Mouse (Mus musculus): ENCODE measurements at regions not wholly inside any gene's neighbourhood (a gene's known extent, or its start where the extent isn't known, plus 50 kb on each side); places are given as distances from the start of the nearest gene placed in this dataset.
"Not testable (repeated sequence)": the region's sequence is repeated elsewhere in the genome, so short reads cannot be mapped to it uniquely, and the experiment has no call there.

DNA sequence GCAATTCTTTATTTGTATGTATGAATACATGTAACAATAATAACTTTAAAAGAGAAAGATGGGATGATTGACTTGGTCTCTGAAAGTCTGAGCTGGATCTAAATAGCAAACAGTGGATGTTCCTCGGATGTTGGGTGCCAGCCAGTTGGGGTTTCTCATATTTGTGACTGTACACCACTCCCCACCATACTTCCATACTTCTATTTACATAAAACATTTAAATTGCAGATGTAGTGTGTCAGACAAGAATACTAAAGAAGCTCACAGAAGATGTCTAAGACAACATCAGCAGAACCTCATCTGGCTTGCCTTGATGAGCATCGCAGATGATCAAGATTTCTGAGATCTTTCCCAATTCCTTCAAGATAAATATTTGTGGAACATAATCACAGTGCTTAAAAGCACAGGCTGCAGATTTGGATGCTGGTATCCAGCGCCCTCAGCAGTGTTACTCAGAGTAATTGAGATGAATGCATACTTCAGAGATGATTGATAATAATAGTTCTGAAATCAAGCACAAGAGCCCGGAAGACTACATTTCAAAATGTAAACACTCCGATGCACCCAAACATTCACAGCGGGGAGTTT lies 762.0 kb upstream of the Intu start:
- no peak for DNase-seq (ENCODE audit: low spot score in 2 of 2)

DNA sequence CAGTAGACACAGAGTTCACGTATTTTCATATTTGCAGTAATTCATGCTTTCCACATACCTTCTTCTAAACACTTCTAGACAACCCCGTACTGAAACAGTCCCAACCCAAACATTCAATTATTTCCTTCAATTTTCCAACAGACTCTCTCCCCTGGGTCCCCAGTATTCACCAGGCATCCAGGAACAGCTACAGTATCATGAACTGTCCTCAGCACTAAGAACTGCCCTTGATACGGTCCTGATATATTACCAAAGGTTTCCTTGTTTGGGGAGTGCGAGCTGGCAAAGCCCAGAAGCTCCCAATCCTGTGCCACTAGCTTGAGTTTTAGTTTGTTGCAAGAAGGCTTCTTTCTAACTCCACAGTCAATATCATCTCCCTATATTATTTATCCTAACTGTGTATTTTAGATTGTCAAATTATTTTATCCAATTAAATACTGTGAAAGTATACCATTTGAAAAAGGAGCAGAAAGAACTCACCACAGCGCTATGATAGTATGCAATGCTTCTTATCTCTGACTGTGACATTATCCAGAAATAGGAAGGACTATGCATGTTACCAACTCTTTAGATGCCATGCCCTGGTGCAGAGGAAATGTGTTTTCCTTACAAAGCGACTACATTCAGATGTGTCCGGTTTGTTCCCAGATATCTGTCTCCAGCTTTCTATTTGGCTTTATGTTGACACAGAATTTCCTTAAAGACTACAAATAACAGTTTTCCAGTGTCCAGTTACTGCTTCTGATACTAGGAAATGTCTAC lies 754.6 kb upstream of the Intu start:
- DNase-seq (ENCODE audit: low spot score in 2 of 2), result no peak

DNA sequence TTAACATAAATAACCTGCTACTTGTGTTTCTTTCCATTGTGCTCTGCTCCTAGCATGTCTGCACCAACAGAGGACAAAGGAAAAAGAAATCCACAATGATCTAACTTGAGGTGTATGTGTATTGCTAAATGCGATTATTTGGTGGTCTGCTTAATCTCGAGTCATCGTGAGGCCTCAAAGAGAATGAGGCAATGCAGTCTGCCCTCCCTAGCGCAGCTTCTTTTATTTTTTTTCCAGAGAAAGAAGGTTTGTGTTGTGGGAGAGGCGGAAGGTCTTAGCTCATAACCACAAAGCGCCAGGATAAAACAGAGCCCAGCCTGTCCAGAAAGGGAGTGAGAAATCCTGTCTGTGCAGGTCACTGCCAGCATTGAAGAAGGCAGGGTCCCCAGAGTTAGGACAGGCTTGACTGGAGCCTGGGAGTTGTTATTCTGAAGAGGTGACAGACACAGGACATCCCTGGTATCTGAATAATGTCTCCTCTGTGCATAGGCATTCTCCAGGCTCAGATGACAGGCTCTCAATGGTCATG lies 751.3 kb upstream of the Intu start:
- DNase-seq (ENCODE audit: low spot score in 2 of 2), result no peak

DNA sequence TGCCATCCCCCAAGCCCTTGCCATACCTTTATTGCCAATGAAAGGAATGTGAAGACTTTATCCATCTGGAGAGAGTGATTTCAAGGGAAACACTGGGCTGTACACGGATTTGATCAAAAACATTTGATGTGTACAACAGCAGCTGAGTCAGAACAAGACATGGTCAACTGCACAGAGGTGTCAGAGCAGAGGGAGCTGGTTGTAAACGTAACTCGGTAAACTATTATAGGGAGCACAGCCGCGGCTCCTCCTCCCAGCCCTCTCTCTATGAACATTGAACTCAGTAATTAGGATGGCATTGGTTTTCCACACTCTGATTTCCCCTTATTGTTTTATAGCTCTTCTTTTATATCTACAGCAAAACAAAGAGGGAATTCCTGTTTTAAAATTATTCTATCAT lies 750.8 kb upstream of the Intu start:
- no peak for DNase-seq (ENCODE audit: low spot score in 2 of 2)

DNA sequence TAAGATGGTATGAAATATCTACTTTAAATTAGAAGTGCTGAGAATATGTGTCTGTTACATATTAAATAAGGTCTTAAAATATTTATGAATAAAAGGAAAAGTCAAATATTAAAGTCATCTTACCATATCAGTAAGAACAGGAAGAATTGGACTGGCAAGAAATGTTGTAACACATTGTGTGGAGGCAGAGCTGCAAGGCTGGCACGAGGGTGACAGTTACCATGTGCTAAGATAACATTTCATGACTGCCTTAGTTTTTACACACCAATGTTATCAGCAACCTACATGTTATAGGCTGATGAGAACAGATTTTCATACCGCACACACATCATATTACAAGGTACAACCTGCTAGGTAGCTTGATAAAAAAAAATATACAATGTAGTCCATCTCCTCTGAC lies 746.2 kb upstream of the Intu start:
- DNase-seq (ENCODE audit: low spot score in 2 of 2), result no peak

DNA sequence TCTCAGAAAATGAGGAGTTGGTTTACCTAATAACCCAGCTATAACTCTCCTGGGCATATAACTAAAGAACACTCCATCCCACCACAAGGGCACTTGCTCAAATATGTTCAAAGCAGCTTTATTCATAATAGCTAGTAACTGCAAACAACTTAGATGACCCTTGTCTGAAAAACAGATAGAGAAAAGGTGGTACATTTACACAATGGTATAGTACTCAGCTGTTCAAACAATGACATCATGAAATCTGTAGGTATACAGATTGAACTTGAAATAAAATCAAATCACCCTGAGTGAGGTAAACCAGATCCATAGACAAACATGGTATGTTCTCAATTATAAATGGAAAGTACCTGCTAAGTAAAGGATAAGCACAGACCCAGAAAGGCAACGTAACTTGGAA lies 721.5 kb upstream of the Intu start:
- no peak for DNase-seq (ENCODE audit: low spot score in 2 of 2)

DNA sequence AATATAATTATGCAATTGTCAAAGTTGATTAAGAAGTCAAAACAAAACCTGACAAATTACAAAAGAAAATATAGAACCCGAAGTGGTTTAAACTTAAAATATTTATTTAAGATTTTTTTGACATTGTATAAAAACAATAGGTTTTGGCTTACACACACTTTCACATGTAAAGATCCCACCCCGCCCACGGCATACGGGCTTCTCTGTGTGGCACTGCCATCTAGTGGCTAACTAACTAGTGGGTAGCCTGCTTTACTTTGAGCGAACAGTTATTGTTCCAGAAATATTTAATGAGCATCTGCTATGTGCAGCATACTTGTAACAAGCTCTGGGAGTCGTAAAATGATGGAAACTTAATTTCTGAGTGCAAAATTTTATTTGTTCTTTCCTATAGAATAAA lies 716.3 kb upstream of the Intu start:
- DNase-seq (ENCODE audit: low spot score in 2 of 2), result no peak

DNA sequence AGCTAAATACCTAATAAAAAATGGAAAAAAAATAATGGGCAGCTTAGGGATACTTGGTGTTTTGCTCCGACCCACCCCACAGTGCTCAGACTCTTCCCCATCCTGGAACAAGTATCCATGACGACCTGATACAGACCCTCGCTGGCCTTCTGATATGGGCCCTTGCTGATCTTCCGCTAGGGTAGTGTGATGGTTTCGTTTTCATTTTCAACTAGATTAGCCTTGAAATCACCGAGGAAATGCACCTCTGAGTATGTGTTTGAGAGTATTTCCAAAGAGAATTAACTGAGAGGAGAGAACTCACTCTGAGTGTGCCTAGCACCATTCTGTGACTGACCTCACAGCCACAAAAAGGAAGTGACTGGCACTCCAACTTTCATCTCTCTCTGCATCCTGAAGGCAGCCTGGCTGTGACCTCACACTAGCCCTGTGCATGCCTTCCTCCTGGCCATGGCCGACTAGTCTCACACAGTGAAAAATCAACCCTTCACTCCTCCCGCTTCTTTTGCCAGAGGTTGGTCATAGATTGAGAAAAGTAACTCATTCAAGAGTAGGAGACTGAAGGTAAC lies 700.5 kb upstream of the Intu start:
- no peak for DNase-seq (ENCODE audit: low spot score in 2 of 2)

DNA sequence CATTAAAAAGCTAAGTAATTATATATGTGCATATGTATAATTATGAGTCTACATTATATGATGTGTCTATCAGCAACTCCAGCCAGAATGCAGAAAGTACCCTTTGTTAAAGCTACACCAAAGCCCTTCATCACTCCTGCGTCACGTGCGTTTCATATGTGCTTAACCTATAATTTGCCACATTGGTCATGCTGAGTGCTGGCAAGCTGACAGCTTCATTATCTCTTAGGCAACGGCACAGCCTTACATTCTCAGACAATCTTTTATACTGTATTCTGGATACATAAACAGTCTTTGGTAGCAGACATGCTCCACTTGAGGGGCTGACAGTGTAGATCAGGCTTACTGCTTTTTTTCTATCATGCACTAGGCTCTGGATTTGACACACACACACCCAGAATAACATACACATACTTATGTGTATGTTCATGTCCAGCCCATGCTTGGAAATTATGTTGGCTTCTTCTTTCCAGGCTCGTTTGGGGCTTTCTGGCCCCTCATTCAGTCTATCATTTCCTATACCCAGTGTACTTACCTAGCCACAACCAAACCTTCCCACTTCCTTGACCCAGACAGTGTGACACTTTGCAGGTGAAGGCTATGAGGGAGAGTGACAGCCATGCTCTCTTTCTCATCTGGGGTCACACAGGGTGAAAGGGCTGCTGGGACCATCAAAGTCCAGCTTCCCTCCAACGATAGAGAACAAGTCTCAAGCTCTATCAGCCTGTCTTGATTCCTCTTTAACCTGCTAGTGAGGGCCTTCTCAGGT lies 692.5 kb upstream of the Intu start:
- no peak for DNase-seq (ENCODE audit: low spot score in 2 of 2)

DNA sequence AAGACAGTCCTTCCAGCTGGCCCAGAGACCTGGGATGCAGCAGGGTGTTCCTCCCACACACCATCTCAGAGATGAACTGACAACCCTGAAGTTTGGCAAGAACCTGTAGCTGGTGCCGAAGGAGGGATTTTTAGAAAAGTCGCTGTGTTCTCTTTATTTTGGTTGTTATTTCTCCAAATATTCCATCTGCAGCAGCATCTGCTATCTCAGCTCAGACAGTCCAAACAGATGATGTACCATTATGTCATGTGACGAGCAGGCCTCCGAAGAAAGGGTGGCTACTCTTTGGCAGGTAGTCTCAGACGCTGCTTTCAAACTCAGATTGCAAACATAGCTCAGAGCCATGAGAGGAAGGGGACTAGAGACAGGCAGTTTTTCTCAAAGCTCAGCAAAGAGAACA lies 690.1 kb upstream of the Intu start:
- DNase-seq (ENCODE audit: low spot score in 2 of 2), result no peak

DNA sequence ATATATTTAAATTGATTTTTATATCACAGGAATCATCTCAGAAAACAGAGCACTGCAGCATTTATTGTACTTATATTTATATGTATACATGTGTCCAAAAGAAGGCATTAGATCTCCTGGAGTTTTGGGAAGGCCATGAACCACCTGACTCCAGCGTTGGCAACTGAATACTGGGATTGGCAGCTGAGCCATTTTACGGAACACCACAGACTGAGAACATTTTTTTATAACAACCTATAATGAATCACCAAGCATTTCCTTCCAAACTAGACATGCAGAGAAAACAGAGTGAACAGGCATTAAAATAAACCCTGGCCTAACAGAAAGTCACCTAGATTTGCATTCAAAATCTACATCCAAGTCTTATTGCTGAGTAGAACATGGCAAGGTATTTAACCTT lies 686.0 kb upstream of the Intu start:
- DNase-seq (ENCODE audit: low spot score in 2 of 2), result no peak

DNA sequence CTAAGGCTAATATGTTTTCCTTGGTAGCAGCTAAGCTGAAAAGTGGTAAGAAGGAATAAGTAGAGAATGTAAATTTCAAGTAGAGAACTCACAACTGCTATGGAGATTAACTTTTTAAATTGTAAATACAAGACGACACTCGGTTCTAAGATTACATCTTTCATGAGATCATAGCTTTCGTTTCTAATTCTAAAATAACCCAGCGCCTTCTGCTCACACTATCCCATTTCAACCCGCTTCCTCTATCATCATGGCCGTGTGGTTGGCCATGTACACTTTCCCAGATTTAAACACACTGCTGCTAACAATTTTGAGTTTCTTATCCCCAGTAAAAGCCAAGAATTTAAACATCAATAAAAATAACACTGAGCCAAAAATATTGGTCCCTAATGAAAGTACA lies 682.3 kb upstream of the Intu start:
- no peak for DNase-seq (ENCODE audit: low spot score in 2 of 2)

DNA sequence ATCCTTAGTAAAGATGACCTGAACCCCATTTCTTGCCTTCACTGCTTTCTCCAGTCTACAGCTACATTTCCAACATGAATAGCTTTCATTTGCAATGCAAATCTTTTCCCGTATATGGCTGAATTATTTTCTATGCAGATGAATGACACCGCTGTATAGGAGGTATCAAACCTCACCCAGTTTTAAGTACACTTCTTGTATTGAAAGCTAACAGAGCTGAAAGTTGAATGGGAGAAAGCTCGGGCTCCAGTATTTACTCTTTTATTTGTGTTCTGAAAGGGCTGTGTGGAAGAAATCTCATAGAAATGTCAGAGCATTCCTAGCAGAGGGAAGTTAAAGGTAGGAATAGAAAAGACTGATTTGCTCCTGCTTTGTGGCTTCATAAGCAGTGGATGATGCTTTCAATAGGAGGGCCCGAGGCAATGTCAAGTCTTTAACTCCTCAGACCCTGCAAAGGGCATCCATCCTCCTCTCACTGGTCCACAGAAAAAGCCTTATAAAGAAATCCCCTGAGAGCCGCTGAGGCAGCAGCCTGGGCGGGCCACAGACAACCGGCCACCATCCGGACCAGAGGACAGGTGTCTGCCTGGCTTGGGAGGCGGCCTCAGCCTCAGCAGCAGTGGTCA lies 673.8 kb upstream of the Intu start:
- no peak for DNase-seq (ENCODE audit: low spot score in 2 of 2)

DNA sequence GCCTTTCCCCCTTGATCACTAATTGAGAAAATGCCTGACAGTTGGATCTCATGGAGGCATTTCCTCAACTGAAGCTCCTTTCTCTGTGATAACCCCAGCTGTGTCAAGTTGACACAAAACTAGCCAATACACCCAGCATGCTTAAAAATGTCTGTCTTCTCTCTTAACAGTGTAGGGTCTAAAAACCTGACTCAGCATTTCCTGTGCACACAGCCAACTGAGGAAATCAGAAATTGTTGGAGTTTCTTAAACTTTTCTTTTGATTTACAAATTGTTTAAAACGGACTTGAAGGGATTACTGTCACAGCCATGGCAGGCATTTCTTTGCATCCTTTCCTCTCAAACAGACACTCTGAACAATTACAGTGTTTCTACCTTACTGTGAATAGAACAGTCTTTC lies 655.0 kb upstream of the Intu start:
- DNase-seq (ENCODE audit: low spot score in 2 of 2), result not testable (repeated sequence)

DNA sequence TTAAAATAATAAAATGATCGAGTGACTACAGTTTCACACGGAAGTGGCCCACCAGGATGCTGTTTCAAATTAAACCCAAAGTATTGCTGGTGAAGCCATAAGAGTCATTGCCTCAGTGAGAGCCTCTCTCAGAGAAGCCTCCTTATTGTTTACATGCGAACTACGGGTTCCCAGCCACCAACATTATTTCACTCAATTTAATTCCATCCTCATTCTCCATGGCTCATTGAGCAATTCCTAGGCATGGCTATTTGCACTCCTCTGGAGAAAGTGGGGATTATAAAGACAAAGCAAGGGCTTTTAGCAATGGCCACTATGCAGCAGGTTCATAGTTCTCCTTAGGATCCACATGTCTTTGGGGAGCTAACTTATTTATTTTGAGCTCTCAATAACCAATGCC lies 646.7 kb upstream of the Intu start:
- DNase-seq (ENCODE audit: low spot score in 2 of 2), result no peak

DNA sequence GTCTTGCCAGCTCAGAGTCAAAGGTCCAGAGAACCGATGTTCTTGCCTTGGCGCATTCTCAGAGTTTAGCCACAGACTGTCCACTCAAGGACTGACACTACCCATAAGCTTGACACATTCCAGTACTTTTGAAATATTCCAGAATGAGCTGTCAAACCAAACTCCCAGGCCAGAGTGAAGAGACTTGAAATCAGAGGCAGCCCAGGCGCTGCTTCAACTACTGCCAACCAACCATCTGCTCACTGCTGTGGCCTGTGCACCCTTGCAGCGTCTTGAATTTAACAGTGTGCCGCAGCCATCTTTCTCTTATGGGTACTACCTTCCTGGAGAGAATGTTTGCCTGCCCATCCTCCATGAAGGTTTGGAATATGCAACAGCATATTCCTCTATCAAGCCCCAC lies 642.7 kb upstream of the Intu start:
- no peak for DNase-seq (ENCODE audit: low spot score in 2 of 2)

DNA sequence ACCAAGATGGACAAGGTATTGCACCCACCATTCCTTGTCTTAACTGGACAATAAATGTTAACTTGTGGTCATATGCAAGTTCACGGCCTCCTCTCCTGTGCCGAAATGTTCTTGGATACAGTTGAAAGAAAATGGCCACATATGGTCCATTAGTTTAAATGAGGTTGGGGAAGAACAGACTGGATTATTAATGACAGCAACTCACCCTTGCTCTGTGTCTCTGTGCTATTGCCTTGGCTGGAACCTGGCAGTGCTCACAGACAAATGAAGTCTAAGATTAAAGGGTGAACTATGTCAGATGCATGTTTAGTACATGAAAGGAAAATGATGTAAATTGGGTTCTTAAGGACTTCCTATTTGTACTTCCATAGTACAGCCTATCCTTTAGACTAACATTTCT lies 641.9 kb upstream of the Intu start:
- DNase-seq (ENCODE audit: low spot score in 2 of 2), result no peak

DNA sequence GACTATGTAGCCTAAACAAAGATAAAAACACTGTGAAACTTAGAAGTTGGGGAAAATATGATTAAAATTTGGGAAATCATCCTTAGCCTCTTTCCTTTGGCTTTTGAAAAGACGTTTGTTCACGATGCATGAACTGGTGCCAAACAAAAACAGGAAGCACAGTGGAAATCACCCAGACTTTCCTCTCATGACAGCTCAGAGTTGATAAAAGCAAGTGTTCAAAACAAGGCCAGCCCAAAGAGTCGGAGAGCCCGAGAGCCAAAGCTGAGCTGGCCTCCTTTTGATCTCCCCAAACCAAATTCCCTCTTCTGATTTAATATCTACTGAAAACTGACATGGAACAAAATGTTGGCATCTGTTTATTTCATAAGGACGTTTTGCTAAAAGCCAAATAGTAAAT lies 632.1 kb upstream of the Intu start:
- DNase-seq (ENCODE audit: low spot score in 2 of 2), result no peak

DNA sequence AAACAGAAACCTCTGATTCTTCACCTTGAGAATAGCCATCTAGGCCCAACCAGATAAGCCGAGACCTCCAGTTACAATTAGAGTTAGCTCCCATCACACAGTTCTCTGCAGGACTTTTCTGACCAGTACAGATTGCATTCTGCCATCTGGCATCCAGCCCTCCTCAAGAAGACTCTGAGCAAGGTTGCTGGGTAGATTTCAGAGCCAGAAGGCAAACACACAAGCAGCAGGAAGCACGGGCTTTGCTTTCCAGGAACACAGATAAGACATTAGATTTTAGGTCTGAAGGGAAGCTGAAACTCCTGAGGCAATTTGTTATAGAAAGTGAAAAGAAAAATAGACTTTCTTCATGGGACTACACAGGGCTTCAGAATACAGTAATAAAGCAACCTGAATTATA lies 630.9 kb upstream of the Intu start:
- DNase-seq (ENCODE audit: low spot score in 2 of 2), result no peak

DNA sequence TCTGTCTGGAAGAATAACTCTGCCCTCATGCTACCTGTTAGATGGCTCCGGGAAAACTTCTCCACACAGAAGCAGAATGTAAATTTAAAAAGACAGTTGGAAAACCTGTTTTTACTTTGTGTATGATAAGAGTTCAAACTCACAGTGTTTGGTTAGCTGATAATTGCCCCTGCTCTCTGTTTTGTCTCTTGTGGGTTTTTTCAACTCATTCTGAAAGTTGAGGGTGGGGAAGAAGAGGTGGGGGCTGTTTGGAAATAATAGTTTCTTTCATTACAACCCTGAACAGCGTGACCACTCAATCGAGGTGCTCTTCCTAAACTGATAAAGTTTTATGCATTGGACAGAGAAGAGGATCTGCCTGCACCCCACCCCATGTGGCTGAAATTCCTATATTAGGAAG lies 626.7 kb upstream of the Intu start:
- no peak for DNase-seq (ENCODE audit: low spot score in 2 of 2)

DNA sequence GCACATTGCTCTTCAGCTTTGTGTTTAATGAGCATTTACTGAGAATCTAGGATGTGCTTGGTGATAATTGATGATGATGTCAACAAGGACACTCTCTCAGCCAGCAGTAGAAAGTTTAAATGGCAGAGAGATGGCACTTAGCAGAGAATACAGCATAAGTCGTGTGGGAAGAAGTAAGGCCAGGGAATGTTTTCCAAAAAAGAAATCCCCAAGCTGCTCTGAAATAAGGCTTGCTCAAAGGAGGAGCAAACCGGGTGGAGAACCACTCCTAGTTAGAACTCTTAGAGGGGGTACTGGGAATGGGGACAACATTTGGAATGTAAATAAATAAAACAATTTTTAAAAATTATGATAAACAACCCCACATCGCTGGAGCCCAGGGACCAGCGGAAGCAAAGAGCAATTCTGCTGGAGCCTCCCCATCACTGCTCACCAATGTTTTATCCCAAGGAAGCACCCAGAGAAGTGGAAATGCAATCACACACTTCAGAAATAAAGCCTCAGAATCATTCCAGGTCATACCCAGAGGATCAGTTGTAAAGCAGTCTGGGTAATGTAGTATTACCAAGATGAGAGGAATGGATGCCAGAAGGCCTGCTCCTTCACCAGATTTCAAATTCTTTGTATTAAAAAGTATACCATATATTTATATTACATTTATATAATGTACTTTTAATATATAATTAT lies 622.3 kb upstream of the Intu start:
- no peak for DNase-seq (ENCODE audit: low spot score in 2 of 2)
